8 mouse cellular contexts compared by ENCODE assay signal in the genomic region with DNA sequence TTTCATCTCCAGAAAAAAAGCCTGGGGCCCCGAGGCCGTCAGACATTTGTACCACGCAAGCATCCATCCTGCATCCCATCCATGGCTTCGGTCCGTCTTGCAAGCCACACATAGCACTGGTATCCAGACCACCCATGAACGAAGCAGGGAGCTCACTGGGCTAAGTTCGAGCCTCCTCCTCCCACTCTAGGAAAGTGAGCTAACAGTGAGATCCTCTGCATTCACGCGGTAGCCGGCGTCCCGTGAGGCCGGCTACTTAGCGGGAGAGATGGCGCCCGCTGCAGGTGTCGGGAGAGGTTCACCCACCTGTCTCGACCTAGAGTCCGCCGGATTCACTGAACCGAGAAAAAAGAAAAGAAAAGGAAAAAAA. TPM values are rescaled to one million over a fixed set of nuclear protein-coding genes. Genes with fewer than 3 reads are reported as not detected.
DNase-seq lines count a peak whose midpoint lies in the region; ATAC-seq lines count a peak whose summit lies in the region.

No protein-coding gene starts in this region.

- peaks cover 31% of the 10 kb centered on the region for H3K4me1 ChIP-seq in kidney, embryonic 15.5 days
- peaks cover 30% of the 10 kb centered on the region for H3K4me1 ChIP-seq in hindbrain, embryonic 16.5 days (ENCODE audit: control insufficient read depth, insufficient read depth, low read depth, low read length)
- H3K4me1 ChIP-seq in midbrain, embryonic 12.5 days = peaks cover 33% of the 10 kb centered on the region

- peak overlapping the region; percentile 92 for H3K4me3 ChIP-seq in kidney, embryonic 15.5 days (replicated peaks)
- H3K4me3 ChIP-seq in hindbrain, embryonic 16.5 days (ENCODE audit: low read length) = peak overlapping the region; percentile 88
- peak overlapping the region; percentile 89 for H3K4me3 ChIP-seq in midbrain, embryonic 12.5 days

- peak overlapping the region; percentile 94 for H3K9ac ChIP-seq in kidney, embryonic 15.5 days
- H3K9ac ChIP-seq in hindbrain, embryonic 16.5 days (ENCODE audit: low read depth, low read length) = peak overlapping the region; percentile 90
- peak overlapping the region; percentile 87 for H3K9ac ChIP-seq in midbrain, embryonic 12.5 days (replicated peaks)

- H3K27me3 ChIP-seq in kidney, embryonic 15.5 days = no peaks in the 10 kb centered on the region
- H3K27me3 ChIP-seq in hindbrain, embryonic 16.5 days (replicated peaks; ENCODE audit: control insufficient read depth, insufficient read depth, low read length) = no peaks in the 10 kb centered on the region
- no peaks in the 10 kb centered on the region for H3K27me3 ChIP-seq in midbrain, embryonic 12.5 days

- H3K36me3 ChIP-seq in kidney, embryonic 15.5 days = peaks cover 45% of the 10 kb centered on the region
- peaks cover 10% of the 10 kb centered on the region for H3K36me3 ChIP-seq in hindbrain, embryonic 16.5 days (ENCODE audit: control insufficient read depth, insufficient read depth, low read length)
- peaks cover 40% of the 10 kb centered on the region for H3K36me3 ChIP-seq in midbrain, embryonic 12.5 days

- H3K4me2 ChIP-seq in kidney, embryonic 15.5 days = peak overlapping the region; percentile 78
- H3K4me2 ChIP-seq in hindbrain, embryonic 16.5 days (ENCODE audit: low read length) = peak overlapping the region; percentile 93
- peak overlapping the region; percentile 98 for H3K4me2 ChIP-seq in midbrain, embryonic 12.5 days (replicated peaks)

- DNase-seq in kidney, postnatal 4 days = no peak
- DNase-seq in cerebellum, adult 9-10 months = no peak
- DNase-seq in spleen, adult 18-20 months = no peak
- DNase-seq in left cerebral cortex, postnatal 10 days (ENCODE audit: extremely low spot score in 1 of 2, low spot score in 2 of 2) = no peak

- peak overlapping the region; percentile 86 for H3K27ac ChIP-seq in kidney, embryonic 15.5 days
- H3K27ac ChIP-seq in hindbrain, embryonic 16.5 days (ENCODE audit: low read depth, low read length) = peak overlapping the region; percentile 79
- peak overlapping the region; percentile 20; the same call in 1 of the 2 replicates for H3K27ac ChIP-seq in midbrain, embryonic 12.5 days (replicated peaks)

- no peaks in the 10 kb centered on the region for H3K9me3 ChIP-seq in kidney, embryonic 15.5 days (replicated peaks)
- H3K9me3 ChIP-seq in hindbrain, embryonic 16.5 days (ENCODE audit: control insufficient read depth, low read length) = no peaks in the 10 kb centered on the region
- no peaks in the 10 kb centered on the region for H3K9me3 ChIP-seq in midbrain, embryonic 12.5 days

- WGBS in kidney, embryonic 15.5 days = under 1% methylated on average over 21 of the region's 21 CpGs
- WGBS in hindbrain, embryonic 16.5 days = under 1% methylated on average over 21 of the region's 21 CpGs
- under 1% methylated on average over 20 of the region's 21 CpGs for WGBS in midbrain, embryonic 12.5 days

- peak; percentile 22 for ATAC-seq in kidney, embryonic 15.5 days (replicated peaks; ENCODE audit: low FRiP score)
- ATAC-seq in common myeloid progenitor, adult 5-6 weeks (replicated peaks; ENCODE audit: low read depth, poor library complexity, severe bottlenecking) = peak; percentile 40
- peak; percentile 13 for ATAC-seq in hindbrain, embryonic 16.5 days
- peak; percentile 48 for ATAC-seq in midbrain, embryonic 12.5 days (ENCODE audit: low FRiP score, low read depth)

- intact Hi-C loops in left cerebral cortex, postnatal 10 days (cut with DNase I) = no loop called here

RNA-seq across cellular contexts. Expression of a gene that starts 0.2 kb away (rescaled TPM):
- polyA plus RNA-seq in kidney, embryonic 15.5 days (2015; fragmentation: Nextera tagmentation; extraction: Ambion mirVana) = 36.2 and 40.4 TPM in 2 replicates
- 23.0 and 25.8 TPM in 2 replicates for total RNA-seq in common myeloid progenitor, adult 5-6 weeks (2017)
- 38.2 and 38.6 TPM in 2 replicates for polyA plus RNA-seq in hindbrain, embryonic 16.5 days (2015; fragmentation: Nextera tagmentation; extraction: Ambion mirVana)
- polyA plus RNA-seq in midbrain, embryonic 12.5 days (2016; fragmentation: Nextera tagmentation; extraction: Ambion mirVana) = 33.9 and 35.9 TPM in 2 replicates
- total RNA-seq in left cerebral cortex, postnatal 10 days (2021) = 10 to 100 TPM; 47.7 to 50.4 TPM

RNA-seq across cellular contexts. Expression of a gene that starts 0.6 kb away (rescaled TPM):
- polyA plus RNA-seq in kidney, embryonic 15.5 days (2015; fragmentation: Nextera tagmentation; extraction: Ambion mirVana) = 34.2 and 37.0 TPM in 2 replicates
- 12.7 and 13.5 TPM in 2 replicates for total RNA-seq in common myeloid progenitor, adult 5-6 weeks (2017)
- polyA plus RNA-seq in hindbrain, embryonic 16.5 days (2015; fragmentation: Nextera tagmentation; extraction: Ambion mirVana) = 48.0 and 50.6 TPM in 2 replicates
- 50.6 and 51.0 TPM in 2 replicates for polyA plus RNA-seq in midbrain, embryonic 12.5 days (2016; fragmentation: Nextera tagmentation; extraction: Ambion mirVana)
- 10 to 100 TPM; 55.5 to 60.8 TPM for total RNA-seq in left cerebral cortex, postnatal 10 days (2021)

RNA-seq across cellular contexts. Expression of a gene that starts 23.0 kb away (rescaled TPM):
- polyA plus RNA-seq in kidney, embryonic 15.5 days (2015; fragmentation: Nextera tagmentation; extraction: Ambion mirVana) = 29.1 and 30.5 TPM in 2 replicates
- 15.8 and 19.3 TPM in 2 replicates for total RNA-seq in common myeloid progenitor, adult 5-6 weeks (2017)
- polyA plus RNA-seq in hindbrain, embryonic 16.5 days (2015; fragmentation: Nextera tagmentation; extraction: Ambion mirVana) = 29.2 and 30.1 TPM in 2 replicates
- polyA plus RNA-seq in midbrain, embryonic 12.5 days (2016; fragmentation: Nextera tagmentation; extraction: Ambion mirVana) = 26.4 and 28.5 TPM in 2 replicates
- total RNA-seq in left cerebral cortex, postnatal 10 days (2021) = 10 to 100 TPM; 19.2 to 21.4 TPM

RNA-seq across cellular contexts. Expression of a gene that starts 49.0 kb away (rescaled TPM):
- polyA plus RNA-seq in kidney, embryonic 15.5 days (2015; fragmentation: Nextera tagmentation; extraction: Ambion mirVana) = 0.23 and 4.5 TPM in 2 replicates
- total RNA-seq in common myeloid progenitor, adult 5-6 weeks (2017) = not detected in 2 replicates
- polyA plus RNA-seq in hindbrain, embryonic 16.5 days (2015; fragmentation: Nextera tagmentation; extraction: Ambion mirVana) = not detected in 2 replicates
- polyA plus RNA-seq in midbrain, embryonic 12.5 days (2016; fragmentation: Nextera tagmentation; extraction: Ambion mirVana) = not detected in 2 replicates
- not detected for total RNA-seq in left cerebral cortex, postnatal 10 days (2021)

RNA-seq across cellular contexts. Expression of a gene that starts 55.3 kb away (rescaled TPM):
- 0.18 TPM in 1 of 2 replicates, not detected in the other for polyA plus RNA-seq in kidney, embryonic 15.5 days (2015; fragmentation: Nextera tagmentation; extraction: Ambion mirVana)
- total RNA-seq in common myeloid progenitor, adult 5-6 weeks (2017) = 0.41 and 0.92 TPM in 2 replicates
- polyA plus RNA-seq in hindbrain, embryonic 16.5 days (2015; fragmentation: Nextera tagmentation; extraction: Ambion mirVana) = 0.11 TPM in 1 of 2 replicates, not detected in the other
- 0.14 TPM in 1 of 2 replicates, not detected in the other for polyA plus RNA-seq in midbrain, embryonic 12.5 days (2016; fragmentation: Nextera tagmentation; extraction: Ambion mirVana)
- total RNA-seq in left cerebral cortex, postnatal 10 days (2021) = not detected

Comparison
In these comparisons a context has a peak if more than half of its experiments do, and no peak if none do; other contexts are left out.
1. H3K27ac ChIP-seq: peak in every context shown above with its lines; median percentile 86 in kidney, embryonic 15.5 days; 79 in hindbrain, embryonic 16.5 days; 20 in midbrain, embryonic 12.5 days.